In genomic region chr14:21982096-21982591, GRCm38 (mm10) we compare ENCODE assay signal across 8 mouse cellular contexts. TPM values are rescaled to one million over a fixed set of nuclear protein-coding genes. Genes with fewer than 3 reads are reported as not detected.
DNase-seq lines count a peak whose midpoint lies in the region; ATAC-seq and TF ChIP-seq lines count a peak whose summit lies in the region.

No protein-coding gene starts in this region.

- 18% methylated on average over 14 of the region's 14 CpGs for WGBS in heart, embryonic 10.5 days
- WGBS in liver, embryonic 13.5 days (ENCODE audit: insufficient replicate concordance), result 28% methylated on average over 14 of the region's 14 CpGs

- no peak for TF ChIP-seq CTCF in layer of hippocampus, adult 2 months (conservative IDR thresholded peaks at IDR 0.05)

- H3K4me3 ChIP-seq in heart, embryonic 10.5 days, result peak overlapping the region; percentile 77
- peak overlapping the region; percentile 29; the same call in 1 of the 2 replicates for H3K4me3 ChIP-seq in liver, embryonic 13.5 days (replicated peaks)
- no peak overlapping the region for H3K4me3 ChIP-seq in layer of hippocampus, adult 2 months

- H3K9me3 ChIP-seq in heart, embryonic 10.5 days, result no peaks in the 10 kb centered on the region
- H3K9me3 ChIP-seq in liver, embryonic 13.5 days (replicated peaks), result no peaks in the 10 kb centered on the region

- DNase-seq in heart, embryonic 10.5 days (ENCODE audit: low spot score), result no peak
- no peak for DNase-seq in heart, postnatal 14 days
- peak; percentile 67 for DNase-seq in embryo, embryonic 9.5 days (ENCODE audit: extremely low spot score)
- peak; percentile 18 for DNase-seq in heart, postnatal 36 days
- no peak for DNase-seq in liver, embryonic 13.5 days
- DNase-seq in testis, postnatal 10 days (ENCODE audit: low spot score), result peak; percentile 57
- DNase-seq in layer of hippocampus, adult 2 months (ENCODE audit: low spot score in 2 of 2), result no peak
- no peak for DNase-seq in frontal cortex, postnatal 36 days (ENCODE audit: low spot score in 2 of 2)

- intact Hi-C loops in heart, postnatal 14 days (cut with DNase I), result loop anchor here (10.0 kb wide), 2 partner anchors 833 to 1423 kb away; no protein-coding TSS in a partner anchor
- intact Hi-C loops in heart, postnatal 36 days (cut with DNase I), result loop anchor here (5.0 to 10.0 kb wide), 5 partner anchors 130 to 1065 kb away; no protein-coding TSS in a partner anchor

- peaks cover 38% of the 10 kb centered on the region for H3K4me1 ChIP-seq in heart, embryonic 10.5 days
- H3K4me1 ChIP-seq in liver, embryonic 13.5 days (replicated peaks), result peaks cover 34% of the 10 kb centered on the region

- H3K36me3 ChIP-seq in heart, embryonic 10.5 days, result peaks cover 10% of the 10 kb centered on the region; the same call in 1 of the 2 replicates
- no peaks in the 10 kb centered on the region for H3K36me3 ChIP-seq in liver, embryonic 13.5 days

- H3K27me3 ChIP-seq in heart, embryonic 10.5 days (ENCODE audit: insufficient read depth, poor library complexity, severe bottlenecking), result peaks cover 45% of the 10 kb centered on the region
- peaks cover 75% of the 10 kb centered on the region for H3K27me3 ChIP-seq in liver, embryonic 13.5 days

- no peak overlapping the region for H3K9ac ChIP-seq in liver, embryonic 13.5 days

- H3K27ac ChIP-seq in heart, embryonic 10.5 days, result peak overlapping the region; percentile 80
- H3K27ac ChIP-seq in liver, embryonic 13.5 days, result no peak overlapping the region
- no peak overlapping the region for H3K27ac ChIP-seq in layer of hippocampus, adult 2 months

- peak overlapping the region; percentile 47; the same call in 1 of the 2 replicates for H3K4me2 ChIP-seq in liver, embryonic 13.5 days

- ATAC-seq in liver, embryonic 13.5 days (ENCODE audit: low read depth), result no peak

RNA-seq across cellular contexts. Expression of gene Zfp503, which starts 7.3 kb away (rescaled TPM):
- polyA plus RNA-seq in heart, embryonic 10.5 days (2016; fragmentation: Nextera tagmentation; extraction: Ambion mirVana), result 3.2 and 13.4 TPM in 2 replicates
- total RNA-seq in heart, postnatal 14 days (2021), result 1 to 10 TPM; 1.8 to 2.6 TPM
- 1 to 10 TPM; 1.8 to 2.2 TPM for total RNA-seq in heart, postnatal 36 days (2021)
- polyA plus RNA-seq in liver, embryonic 13.5 days (2015; fragmentation: Nextera tagmentation; extraction: Ambion mirVana), result 0.82 and 1.4 TPM in 2 replicates
- 1 to 10 TPM; 2.2 to 2.5 TPM for total RNA-seq in layer of hippocampus, adult 2 months (2021)

RNA-seq across cellular contexts. Expression of gene Lrmda, which starts 37.4 kb away (rescaled TPM):
- polyA plus RNA-seq in heart, embryonic 10.5 days (2016; fragmentation: Nextera tagmentation; extraction: Ambion mirVana), result 0.60 and 1.1 TPM in 2 replicates
- total RNA-seq in heart, postnatal 14 days (2021), result 1 to 10 TPM in 1 of 2 experiments, under 1 TPM in 1; 0.76 to 1.0 TPM
- 1 to 10 TPM; 1.1 to 1.7 TPM for total RNA-seq in heart, postnatal 36 days (2021)
- 0.25 and 0.27 TPM in 2 replicates for polyA plus RNA-seq in liver, embryonic 13.5 days (2015; fragmentation: Nextera tagmentation; extraction: Ambion mirVana)
- total RNA-seq in layer of hippocampus, adult 2 months (2021), result 1 to 10 TPM in 1 of 2 experiments, under 1 TPM in 1; 0.87 to 1.5 TPM

Comparison
In these comparisons a context has a peak if more than half of its experiments do, and no peak if none do; other contexts are left out.
1. DNase-seq: peak in embryo, embryonic 9.5 days (single experiment), heart, postnatal 36 days (2 of 2) and testis, postnatal 10 days (single experiment); none in heart, embryonic 10.5 days (single experiment), heart, postnatal 14 days (0 of 2), liver, embryonic 13.5 days (single experiment), layer of hippocampus, adult 2 months (0 of 2) and frontal cortex, postnatal 36 days (0 of 2).